Mouse (Mus musculus): ENCODE measurements at regions not wholly inside any gene's neighbourhood (a gene's known extent, or its start where the extent isn't known, plus 50 kb on each side); places are given as distances from the start of the nearest gene placed in this dataset.

DNA sequence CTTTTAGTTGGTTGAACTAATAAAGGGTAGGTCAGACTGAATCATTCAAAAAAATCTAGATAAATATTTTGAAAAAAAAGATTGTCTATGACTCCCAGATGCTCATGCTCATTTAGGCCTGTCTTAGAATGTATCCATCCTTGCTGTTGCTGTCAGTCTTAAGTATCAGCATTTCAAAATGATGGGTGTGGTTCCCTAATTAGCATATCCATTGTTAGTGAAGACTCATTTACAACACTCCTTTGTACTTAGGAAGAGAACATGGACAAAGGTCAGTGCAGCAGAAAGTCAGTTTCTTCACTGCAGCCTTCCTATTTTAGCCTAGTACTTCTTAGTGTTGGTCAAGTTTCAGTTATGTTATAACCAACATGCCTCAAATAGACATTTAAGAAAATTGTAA, 525.2 kb upstream of the Etaa1 start:
- H3K27me3 ChIP-seq (ENCODE audit: insufficient read depth, low read length) = no peaks in the 10 kb centered on the region
- H3K4me2 ChIP-seq (ENCODE audit: low read depth, low read length) = no peak overlapping the region
- H3K9me3 ChIP-seq (ENCODE audit: low read length) = no peaks in the 10 kb centered on the region
- H3K9ac ChIP-seq (replicated peaks) = no peak overlapping the region
- no peaks in the 10 kb centered on the region for H3K36me3 ChIP-seq (replicated peaks; ENCODE audit: insufficient read depth, low read length)
- H3K4me1 ChIP-seq (ENCODE audit: insufficient read depth) = no peaks in the 10 kb centered on the region
- ATAC-seq (no peak), DNase-seq (no peak)
- TF ChIP-seq EP300 (IDR thresholded peaks at IDR 0.05; ENCODE audit: low read depth) = no peak
- no peak for TF ChIP-seq CTCF (IDR thresholded peaks at IDR 0.05; ENCODE audit: low read depth)
- no peak overlapping the region for H3K4me3 ChIP-seq (ENCODE audit: low read depth, low read length)
- no peak overlapping the region for H3K27ac ChIP-seq (ENCODE audit: low read depth)

DNA sequence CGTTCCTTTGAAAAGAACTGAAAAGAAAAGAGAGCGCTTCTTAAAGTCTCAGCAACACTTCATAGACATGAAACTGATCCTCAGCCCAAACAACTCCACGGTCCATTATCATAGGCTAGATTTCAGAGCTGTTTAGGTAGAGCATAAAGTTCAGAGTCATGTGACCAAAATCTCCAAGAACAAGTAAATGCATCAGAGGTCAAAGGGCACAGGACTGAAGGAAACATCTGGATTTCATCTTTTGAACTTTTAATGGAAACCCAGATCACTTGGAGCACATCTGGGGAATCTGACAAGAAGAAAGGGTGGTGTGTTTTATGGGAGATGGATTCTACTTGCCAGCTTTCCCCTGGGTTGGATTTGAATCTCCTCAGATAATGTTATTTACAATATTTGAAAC, 497.6 kb upstream of the Etaa1 start:
- Histone ChIP-seq H3K36me3 (replicated peaks; ENCODE audit: insufficient read depth, low read length) (no peaks in the 10 kb centered on the region), H3K27me3 (ENCODE audit: insufficient read depth, low read length) (no peaks in the 10 kb centered on the region), H3K9me3 (ENCODE audit: low read length) (no peaks in the 10 kb centered on the region), H3K4me2 (ENCODE audit: low read depth, low read length) (no peak overlapping the region), H3K9ac (replicated peaks) (no peak overlapping the region), H3K4me3 (ENCODE audit: low read depth, low read length) (no peak overlapping the region), H3K4me1 (ENCODE audit: insufficient read depth) (no peaks in the 10 kb centered on the region), H3K27ac (ENCODE audit: low read depth) (no peak overlapping the region)
- no peak for TF ChIP-seq CTCF (IDR thresholded peaks at IDR 0.05; ENCODE audit: low read depth)
- TF ChIP-seq EP300 (IDR thresholded peaks at IDR 0.05; ENCODE audit: low read depth) = no peak
- DNase-seq (no peak), ATAC-seq (no peak)
- WGBS (ENCODE audit: insufficient replicate concordance) = 68% methylated on average over 3 of the region's 3 CpGs

DNA sequence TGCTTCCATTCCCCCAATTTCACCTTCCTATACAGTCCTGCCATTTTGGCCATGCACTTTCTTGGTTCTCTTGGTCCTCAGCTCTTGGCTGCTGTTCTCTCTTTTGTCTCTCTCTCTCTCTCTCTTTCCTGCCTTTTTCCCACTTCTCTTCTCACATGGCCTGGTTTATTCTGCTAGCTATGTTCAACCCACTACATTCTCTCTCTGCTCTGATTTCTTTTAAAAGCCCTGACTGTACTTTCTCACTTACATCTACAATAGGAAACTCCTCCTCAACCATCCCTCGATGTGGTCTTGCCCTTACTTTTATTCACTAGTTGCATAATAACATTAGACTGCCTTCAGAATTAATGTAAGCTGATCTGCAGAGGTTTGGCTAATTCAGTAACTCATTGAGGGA, 495.2 kb upstream of the Etaa1 start:
- Histone ChIP-seq H3K27ac (ENCODE audit: low read depth) (no peak overlapping the region), H3K9ac (replicated peaks) (no peak overlapping the region), H3K27me3 (ENCODE audit: insufficient read depth, low read length) (no peaks in the 10 kb centered on the region), H3K4me3 (ENCODE audit: low read depth, low read length) (no peak overlapping the region), H3K4me2 (ENCODE audit: low read depth, low read length) (no peak overlapping the region), H3K36me3 (replicated peaks; ENCODE audit: insufficient read depth, low read length) (no peaks in the 10 kb centered on the region), H3K9me3 (ENCODE audit: low read length) (no peaks in the 10 kb centered on the region), H3K4me1 (ENCODE audit: insufficient read depth) (no peaks in the 10 kb centered on the region)
- DNase-seq (no peak), ATAC-seq (no peak)
- TF ChIP-seq CTCF (IDR thresholded peaks at IDR 0.05; ENCODE audit: low read depth) (no peak), EP300 (IDR thresholded peaks at IDR 0.05; ENCODE audit: low read depth) (no peak)
- WGBS (ENCODE audit: insufficient replicate concordance) = 45% methylated on average over 1 of the region's 1 CpGs

DNA sequence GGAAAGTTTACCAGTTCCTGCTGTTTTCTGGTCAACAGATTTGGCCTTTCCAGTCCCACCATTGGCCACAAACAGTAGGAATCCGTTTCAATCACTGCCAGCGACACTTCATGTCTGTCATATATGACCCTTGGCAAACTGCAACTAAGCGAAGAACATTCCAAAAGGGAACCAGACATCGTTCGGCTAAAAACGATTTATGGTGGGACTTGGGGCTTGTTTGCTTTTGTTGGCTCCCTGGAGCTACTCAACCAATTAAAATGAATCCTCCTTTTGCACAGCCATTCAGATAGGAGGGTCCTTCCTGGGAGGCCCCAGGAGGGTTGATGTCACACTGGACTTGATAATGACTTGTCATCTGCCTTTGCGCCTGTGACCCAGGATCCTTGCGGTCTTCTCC, 490.9 kb upstream of the Etaa1 start:
- WGBS (ENCODE audit: insufficient replicate concordance) = 69% methylated on average over 8 of the region's 8 CpGs
- TF ChIP-seq EP300 (IDR thresholded peaks at IDR 0.05; ENCODE audit: low read depth) (no peak), CTCF (IDR thresholded peaks at IDR 0.05; ENCODE audit: low read depth) (no peak)
- DNase-seq = no peak

DNA sequence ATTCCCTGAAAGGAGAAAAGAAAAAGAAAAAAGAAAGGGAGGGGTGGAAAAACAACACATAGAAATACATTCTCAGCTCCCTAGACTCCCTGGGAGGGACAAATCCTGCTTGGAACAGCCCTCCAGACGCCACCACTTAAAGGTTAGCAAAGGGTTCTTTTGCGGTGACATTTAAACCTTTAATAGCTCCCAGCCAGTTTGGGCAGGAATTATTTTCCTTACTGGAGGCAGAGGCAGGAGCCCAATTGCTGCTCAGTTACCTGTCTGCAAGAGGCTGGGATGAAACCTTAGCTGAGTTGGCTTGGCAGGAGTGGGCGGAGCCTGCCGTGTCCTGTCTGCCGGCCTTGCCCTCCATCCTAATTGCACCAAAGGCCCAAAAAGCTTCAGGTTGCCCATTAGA, 490.4 kb upstream of the Etaa1 start:
- H3K4me1 ChIP-seq (ENCODE audit: insufficient read depth) = no peaks in the 10 kb centered on the region
- no peaks in the 10 kb centered on the region for H3K36me3 ChIP-seq (replicated peaks; ENCODE audit: insufficient read depth, low read length)
- no peak for DNase-seq
- H3K27me3 ChIP-seq (ENCODE audit: insufficient read depth, low read length) = no peaks in the 10 kb centered on the region
- 53% methylated on average over 5 of the region's 5 CpGs for WGBS (ENCODE audit: insufficient replicate concordance)
- TF ChIP-seq CTCF (IDR thresholded peaks at IDR 0.05; ENCODE audit: low read depth) (no peak), EP300 (IDR thresholded peaks at IDR 0.05; ENCODE audit: low read depth) (no peak)
- ATAC-seq = no peak
- H3K9me3 ChIP-seq (ENCODE audit: low read length) = no peaks in the 10 kb centered on the region
- H3K4me3 ChIP-seq (ENCODE audit: low read depth, low read length) = no peak overlapping the region
- no peak overlapping the region for H3K27ac ChIP-seq (ENCODE audit: low read depth)
- no peak overlapping the region for H3K9ac ChIP-seq (replicated peaks)
- no peak overlapping the region for H3K4me2 ChIP-seq (ENCODE audit: low read depth, low read length)

More for the DNA sequence above, 490.9 kb upstream of the Etaa1 start:
- Histone ChIP-seq H3K27me3 (ENCODE audit: insufficient read depth, low read length) (no peaks in the 10 kb centered on the region), H3K9me3 (ENCODE audit: low read length) (no peaks in the 10 kb centered on the region), H3K36me3 (replicated peaks; ENCODE audit: insufficient read depth, low read length) (no peaks in the 10 kb centered on the region), H3K4me1 (ENCODE audit: insufficient read depth) (no peaks in the 10 kb centered on the region), H3K4me2 (ENCODE audit: low read depth, low read length) (no peak overlapping the region), H3K27ac (ENCODE audit: low read depth) (no peak overlapping the region), H3K9ac (replicated peaks) (no peak overlapping the region), H3K4me3 (ENCODE audit: low read depth, low read length) (no peak overlapping the region)
- no peak for ATAC-seq

DNA sequence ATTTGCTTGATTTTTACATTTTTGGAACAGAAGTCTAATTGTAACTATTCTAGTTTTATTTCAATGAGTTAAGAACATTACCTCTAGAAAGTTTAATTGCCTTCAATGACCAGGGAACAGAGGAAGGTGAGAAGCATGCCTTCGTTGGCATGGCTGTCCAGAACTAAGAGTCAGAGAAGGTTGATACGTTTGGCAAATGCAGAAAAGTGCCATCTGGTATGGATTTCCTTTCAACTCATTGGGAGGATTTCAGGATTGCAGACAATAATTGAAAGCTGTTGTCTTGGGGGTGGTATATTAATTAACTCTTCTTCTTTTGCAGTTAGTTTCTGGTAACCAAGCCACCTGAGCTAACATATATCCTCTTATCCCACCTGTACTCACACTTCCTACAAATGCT, 489.5 kb upstream of the Etaa1 start:
- ATAC-seq = no peak
- no peak for TF ChIP-seq EP300 (IDR thresholded peaks at IDR 0.05; ENCODE audit: low read depth)
- no peak for TF ChIP-seq CTCF (IDR thresholded peaks at IDR 0.05; ENCODE audit: low read depth)
- no peak overlapping the region for H3K9ac ChIP-seq (replicated peaks)
- H3K4me2 ChIP-seq (ENCODE audit: low read depth, low read length) = no peak overlapping the region
- no peak overlapping the region for H3K27ac ChIP-seq (ENCODE audit: low read depth)
- 77% methylated on average over 2 of the region's 2 CpGs for WGBS (ENCODE audit: insufficient replicate concordance)
- H3K4me1 ChIP-seq (ENCODE audit: insufficient read depth) = no peaks in the 10 kb centered on the region
- no peak overlapping the region for H3K4me3 ChIP-seq (ENCODE audit: low read depth, low read length)
- H3K36me3 ChIP-seq (replicated peaks; ENCODE audit: insufficient read depth, low read length) = no peaks in the 10 kb centered on the region
- H3K27me3 ChIP-seq (ENCODE audit: insufficient read depth, low read length) = no peaks in the 10 kb centered on the region
- DNase-seq = no peak
- H3K9me3 ChIP-seq (ENCODE audit: low read length) = no peaks in the 10 kb centered on the region

Measured in liver, postnatal 0 days (tissue).